ENCODE assay signal across 15 mouse cellular contexts in the genomic region with DNA sequence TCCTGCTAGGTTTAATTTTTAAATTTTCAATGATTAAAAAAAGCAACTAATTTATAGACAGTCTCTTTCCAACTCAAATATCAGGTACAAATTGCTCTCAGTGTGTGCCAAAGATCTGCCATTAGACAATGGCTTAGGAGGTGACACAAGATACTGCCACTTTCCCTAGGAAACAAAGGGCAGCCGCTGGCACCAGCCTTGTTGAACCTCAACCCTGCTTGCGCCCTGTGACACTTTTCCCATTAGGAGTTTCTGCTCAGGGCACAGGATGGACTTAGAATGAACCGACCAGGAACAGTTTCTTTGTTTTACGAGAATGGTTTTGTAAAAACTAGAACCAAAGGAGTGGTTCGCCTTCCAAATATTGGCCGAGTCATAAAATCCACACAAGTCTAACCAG. TPM values are rescaled to one million over a fixed set of nuclear protein-coding genes. Genes with fewer than 3 reads are reported as not detected.
DNase-seq lines count a peak whose midpoint lies in the region; ATAC-seq and TF ChIP-seq lines count a peak whose summit lies in the region.
"Had no signal": no experiment of that assay in that cellular context is flagged by ENCODE, and none has a peak within 500 bp of the region (broad histone marks: within the 10 kb centered on the region; RNA-seq: fewer than 3 reads in every experiment).

No protein-coding gene starts in this region.

- no peaks in the 10 kb centered on the region for H3K9me3 ChIP-seq in midbrain, embryonic 10.5 days (replicated peaks)
- H3K9me3 ChIP-seq in midbrain, embryonic 16.5 days (replicated peaks; ENCODE audit: control insufficient read depth, low read length, poor library complexity, severe bottlenecking) = no peaks in the 10 kb centered on the region
- no peaks in the 10 kb centered on the region for H3K9me3 ChIP-seq in stomach, embryonic 16.5 days (replicated peaks; ENCODE audit: control insufficient read depth, low read length)
- no peaks in the 10 kb centered on the region for H3K9me3 ChIP-seq in neural tube, embryonic 15.5 days (replicated peaks)
- H3K9me3 ChIP-seq: embryonic facial prominence, embryonic 15.5 days; megakaryocyte, embryonic 14.5 days; neural tube, embryonic 12.5 days had no signal

- H3K27ac ChIP-seq in kidney, adult 2 months (ENCODE audit: insufficient read depth, low read depth, low read length) = peak overlapping the region; percentile 49
- peak overlapping the region; percentile 57; the same call in 1 of the 2 replicates for H3K27ac ChIP-seq in midbrain, embryonic 10.5 days (replicated peaks)
- H3K27ac ChIP-seq in midbrain, embryonic 16.5 days (ENCODE audit: low read length) = no peak overlapping the region
- peak overlapping the region; percentile 56 for H3K27ac ChIP-seq in stomach, embryonic 16.5 days (ENCODE audit: low read length)
- H3K27ac ChIP-seq in neural tube, embryonic 15.5 days (replicated peaks) = no peak overlapping the region
- H3K27ac ChIP-seq: embryonic facial prominence, embryonic 15.5 days; neural tube, embryonic 12.5 days had no signal

- peaks cover 57% of the 10 kb centered on the region for H3K4me1 ChIP-seq in kidney, adult 2 months (ENCODE audit: control insufficient read depth, insufficient read depth, low read length)
- peaks cover 63% of the 10 kb centered on the region for H3K4me1 ChIP-seq in midbrain, embryonic 10.5 days
- H3K4me1 ChIP-seq in midbrain, embryonic 16.5 days (ENCODE audit: control insufficient read depth, insufficient read depth, low read length) = peaks cover 8% of the 10 kb centered on the region
- peaks cover 28% of the 10 kb centered on the region for H3K4me1 ChIP-seq in stomach, embryonic 16.5 days (ENCODE audit: control insufficient read depth, insufficient read depth, low read length)
- peaks cover 30% of the 10 kb centered on the region for H3K4me1 ChIP-seq in neural tube, embryonic 15.5 days

- H3K27me3 ChIP-seq in kidney, adult 2 months (replicated peaks; ENCODE audit: control insufficient read depth, insufficient read depth, low read length) = no peaks in the 10 kb centered on the region
- peaks cover 22% of the 10 kb centered on the region for H3K27me3 ChIP-seq in midbrain, embryonic 10.5 days (ENCODE audit: low read depth, poor library complexity, severe bottlenecking)
- H3K27me3 ChIP-seq in midbrain, embryonic 16.5 days (ENCODE audit: control insufficient read depth, insufficient read depth, low read depth, low read length) = peaks cover 13% of the 10 kb centered on the region
- no peaks in the 10 kb centered on the region for H3K27me3 ChIP-seq in stomach, embryonic 16.5 days (ENCODE audit: control insufficient read depth, insufficient read depth, low read length)
- peaks cover 13% of the 10 kb centered on the region for H3K27me3 ChIP-seq in neural tube, embryonic 15.5 days (replicated peaks)
- H3K27me3 ChIP-seq: megakaryocyte, embryonic 14.5 days; neural tube, embryonic 12.5 days had no signal

- DNase-seq in embryo, embryonic 10.5 days (ENCODE audit: low spot score) = peak; percentile 14
- no peak for DNase-seq in embryo, embryonic 10 days (ENCODE audit: low spot score)
- DNase-seq in kidney, adult 2 months = peak; percentile 64
- DNase-seq in kidney, adult 8-10 months = no peak
- no peak for DNase-seq in midbrain, embryonic 10.5 days (ENCODE audit: low spot score)
- DNase-seq: gastrocnemius, postnatal 14 days; heart, postnatal 36 days; thymus, postnatal 4 days had no signal

- no peaks in the 10 kb centered on the region for H3K36me3 ChIP-seq in kidney, adult 2 months (ENCODE audit: control insufficient read depth, insufficient read depth, low read length)
- no peaks in the 10 kb centered on the region for H3K36me3 ChIP-seq in midbrain, embryonic 10.5 days
- H3K36me3 ChIP-seq in midbrain, embryonic 16.5 days (ENCODE audit: control insufficient read depth, insufficient read depth, low read length) = no peaks in the 10 kb centered on the region
- no peaks in the 10 kb centered on the region for H3K36me3 ChIP-seq in stomach, embryonic 16.5 days (ENCODE audit: control insufficient read depth, insufficient read depth, low read length)
- H3K36me3 ChIP-seq in neural tube, embryonic 15.5 days = no peaks in the 10 kb centered on the region
- H3K36me3 ChIP-seq: embryonic facial prominence, embryonic 15.5 days; neural tube, embryonic 12.5 days had no signal

- no peak overlapping the region for H3K4me3 ChIP-seq in kidney, adult 2 months (ENCODE audit: insufficient read depth, low read depth, low read length)
- no peak overlapping the region for H3K4me3 ChIP-seq in midbrain, embryonic 10.5 days
- no peak overlapping the region for H3K4me3 ChIP-seq in midbrain, embryonic 16.5 days (ENCODE audit: low read depth, low read length)
- H3K4me3 ChIP-seq in stomach, embryonic 16.5 days (replicated peaks; ENCODE audit: low read length) = no peak overlapping the region
- no peak overlapping the region for H3K4me3 ChIP-seq in neural tube, embryonic 15.5 days (replicated peaks)
- H3K4me3 ChIP-seq: embryonic facial prominence, embryonic 15.5 days; megakaryocyte, embryonic 14.5 days; neural tube, embryonic 12.5 days had no signal

- TF ChIP-seq POLR2A in kidney, adult 2 months (IDR thresholded peaks at IDR 0.05; ENCODE audit: low read depth, low read length) = no peak

- no peak overlapping the region for H3K4me2 ChIP-seq in midbrain, embryonic 16.5 days (ENCODE audit: low read length)
- H3K4me2 ChIP-seq in stomach, embryonic 16.5 days (ENCODE audit: low read depth, low read length) = peak overlapping the region; percentile 93; the same call in 1 of the 2 replicates
- H3K4me2 ChIP-seq in neural tube, embryonic 15.5 days = no peak overlapping the region
- H3K4me2 ChIP-seq: embryonic facial prominence, embryonic 15.5 days; heart, embryonic 11.5 days; neural tube, embryonic 12.5 days had no signal

- H3K9ac ChIP-seq in midbrain, embryonic 16.5 days (ENCODE audit: low read depth, low read length) = no peak overlapping the region
- no peak overlapping the region for H3K9ac ChIP-seq in stomach, embryonic 16.5 days (ENCODE audit: low read length)
- H3K9ac ChIP-seq in neural tube, embryonic 15.5 days (replicated peaks) = no peak overlapping the region
- H3K9ac ChIP-seq: embryonic facial prominence, embryonic 15.5 days; neural tube, embryonic 12.5 days had no signal

- no peak for TF ChIP-seq CTCF in kidney, adult 2 months (conservative IDR thresholded peaks at IDR 0.05; ENCODE audit: insufficient read depth, insufficient read length, low read depth, low read length)

- WGBS in kidney, adult 2 months = 29% methylated on average over 6 of the region's 6 CpGs
- 63% methylated on average over 6 of the region's 6 CpGs for WGBS in midbrain, embryonic 10.5 days
- 69% methylated on average over 6 of the region's 6 CpGs for WGBS in midbrain, embryonic 16.5 days
- 58% methylated on average over 6 of the region's 6 CpGs for WGBS in stomach, embryonic 16.5 days
- 35% methylated on average over 6 of the region's 6 CpGs for WGBS in neural tube, embryonic 15.5 days

- ATAC-seq in midbrain, embryonic 16.5 days = no peak
- ATAC-seq in stomach, embryonic 16.5 days (ENCODE audit: insufficient read depth, low FRiP score) = no peak
- ATAC-seq in neural tube, embryonic 15.5 days (ENCODE audit: low FRiP score) = no peak

RNA-seq across cellular contexts. Expression of gene Ezr, which starts 6.5 kb away (rescaled TPM):
- 129 and 152 TPM in 2 replicates for polyA plus RNA-seq in kidney, adult 2 months (2012; rRNA removed)
- polyA plus RNA-seq in midbrain, embryonic 10.5 days (2016; fragmentation: Nextera tagmentation; extraction: Ambion mirVana) = 54.9 and 56.7 TPM in 2 replicates
- 31.9 and 36.8 TPM in 2 replicates for polyA plus RNA-seq in midbrain, embryonic 16.5 days (2015; fragmentation: Nextera tagmentation; extraction: Ambion mirVana)
- polyA plus RNA-seq in stomach, embryonic 16.5 days (2015; fragmentation: Nextera tagmentation; extraction: Ambion mirVana) = 266 and 335 TPM in 2 replicates
- 48.0 and 90.3 TPM in 2 replicates for polyA plus RNA-seq in neural tube, embryonic 15.5 days (2015; fragmentation: Nextera tagmentation; extraction: Ambion mirVana)

Comparison
In these comparisons a context has a peak if more than half of its experiments do, and no peak if none do; other contexts are left out.
1. DNase-seq: peak in embryo, embryonic 10.5 days (single experiment) and kidney, adult 2 months (single experiment); none in embryo, embryonic 10 days (single experiment), kidney, adult 8-10 months (0 of 2) and midbrain, embryonic 10.5 days (single experiment).
2. H3K27ac ChIP-seq: peak in kidney, adult 2 months (single experiment), midbrain, embryonic 10.5 days (single experiment) and stomach, embryonic 16.5 days (single experiment); none in midbrain, embryonic 16.5 days (single experiment) and neural tube, embryonic 15.5 days (single experiment).